Mouse (Mus musculus): ENCODE measurements at regions not wholly inside any gene's neighbourhood (a gene's known extent, or its start where the extent isn't known, plus 50 kb on each side); places are given as distances from the start of the nearest gene placed in this dataset.

DNA sequence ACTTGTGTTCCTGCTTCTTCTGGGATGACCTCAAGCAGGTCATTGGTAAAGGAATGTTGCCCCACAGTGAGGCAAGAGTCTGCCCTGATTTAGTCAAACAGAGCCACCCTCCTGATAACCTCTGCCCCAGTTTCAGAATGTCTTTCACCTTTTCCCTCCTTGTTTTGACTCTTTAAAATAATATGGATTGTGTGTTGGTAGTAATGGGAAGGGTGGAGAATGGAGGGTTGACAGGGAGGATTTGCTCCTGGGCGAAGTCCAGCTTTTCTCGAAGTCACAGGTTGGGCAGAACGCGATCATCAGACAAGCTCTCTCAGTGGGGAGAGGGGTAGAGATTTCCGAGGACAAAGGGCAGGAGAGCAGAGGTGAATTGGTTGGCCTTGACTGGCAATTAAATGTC, 52.2 kb upstream of the Abcd3 start:
- no peak for DNase-seq (ENCODE audit: low spot score in 2 of 2)
- intact Hi-C loops (cut with DNase I): no loop called here

DNA sequence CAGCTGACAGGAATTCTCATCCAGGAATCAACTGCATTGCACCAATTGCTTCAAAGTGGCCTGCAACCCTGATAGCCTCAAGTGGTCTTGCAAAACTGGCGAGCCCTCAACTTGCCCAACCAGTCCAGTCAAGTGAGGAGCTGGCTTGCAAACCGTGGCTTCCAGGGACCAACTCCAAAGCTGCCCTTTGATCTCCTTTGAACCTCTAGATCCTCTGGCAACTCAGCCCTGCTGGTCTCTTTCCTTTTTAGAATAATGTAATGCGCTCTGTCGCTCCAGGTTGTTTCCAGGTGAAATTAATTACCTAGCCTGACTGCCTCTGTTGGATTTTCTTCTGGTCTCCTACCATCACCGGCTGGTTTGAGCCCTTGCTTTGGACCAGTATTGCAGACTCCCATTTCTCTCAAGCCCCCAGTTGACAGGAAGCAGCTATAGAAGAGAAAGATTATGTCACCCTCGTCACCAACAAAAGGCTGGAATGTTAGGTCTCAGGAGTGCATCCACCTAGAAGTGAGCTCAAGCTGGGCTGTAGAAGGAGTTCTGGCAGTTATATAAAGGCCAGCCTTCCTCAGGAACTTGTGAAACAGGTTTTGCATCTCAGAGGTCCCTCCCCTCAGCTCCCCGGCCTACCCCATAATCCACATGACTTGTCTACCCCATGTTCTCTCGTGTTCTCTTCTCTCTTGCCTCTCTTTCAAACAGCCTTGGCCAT, 49.8 kb upstream of the Abcd3 start:
- intact Hi-C loops (cut with DNase I): no loop called here
- DNase-seq (ENCODE audit: low spot score in 2 of 2): no peak

Data from left cerebral cortex, postnatal 36 days (tissue).